ENCODE assay signal across 25 mouse cellular contexts in the genomic region with DNA sequence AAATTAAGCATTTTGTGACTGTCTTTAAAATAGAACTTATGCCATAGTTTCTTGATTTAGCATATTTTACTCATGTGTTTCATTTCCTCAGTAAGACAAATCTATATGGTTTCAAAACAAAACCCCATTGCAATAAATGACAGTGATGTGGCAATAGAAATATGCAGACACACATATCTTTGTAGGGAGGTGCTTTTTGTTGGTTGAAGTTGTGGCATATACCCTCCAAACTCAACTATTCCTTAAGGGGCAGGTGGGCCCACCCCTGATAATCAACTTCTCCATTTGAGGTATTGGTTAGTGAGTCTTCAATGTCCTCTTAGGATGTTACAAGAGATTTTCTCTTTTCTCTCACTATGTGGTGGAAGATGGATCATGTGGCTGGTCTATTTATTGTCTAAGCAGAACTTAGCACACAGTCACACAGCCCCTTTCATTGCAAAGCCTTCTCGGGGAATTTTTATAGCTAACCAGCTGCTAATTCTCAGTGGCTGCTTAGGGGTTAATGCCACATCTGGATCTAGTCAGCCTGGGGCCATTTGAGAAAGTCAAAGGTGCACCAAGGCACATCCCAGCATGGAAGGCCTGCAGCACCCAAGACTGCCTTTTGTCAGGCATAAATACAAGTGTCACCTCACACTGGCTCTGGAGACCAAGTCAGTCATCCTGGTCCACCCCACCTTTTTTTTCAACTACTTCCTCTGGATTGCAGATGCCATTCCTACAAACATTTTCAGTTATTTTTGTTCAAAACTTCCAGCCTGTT. TPM values are rescaled to one million over a fixed set of nuclear protein-coding genes. Genes with fewer than 3 reads are reported as not detected.
DNase-seq lines count a peak whose midpoint lies in the region; ATAC-seq lines count a peak whose summit lies in the region.
"Had no signal": no experiment of that assay in that cellular context is flagged by ENCODE, and none has a peak within 500 bp of the region (broad histone marks: within the 10 kb centered on the region; RNA-seq: fewer than 3 reads in every experiment).

No protein-coding gene starts in this region.

- DNase-seq in hindbrain, embryonic 11.5 days (ENCODE audit: low spot score) = peak; percentile 13
- peak; percentile 54 for DNase-seq in embryo, embryonic 10.5 days (ENCODE audit: low spot score)
- DNase-seq in hindlimb bud, embryonic 11.5 days (ENCODE audit: extremely low spot score, low read depth, low spot score) = peak; percentile 49
- DNase-seq in mesoderm, embryonic 11.5 days (ENCODE audit: low read depth, low spot score) = peak; percentile 20
- no peak for DNase-seq in adrenal gland, postnatal 36 days
- DNase-seq in adipocyte (ENCODE audit: low spot score) = no peak
- DNase-seq: adrenal gland, postnatal 10 days; cerebellum, adult 9-11 months; gastrocnemius, postnatal 10 days; heart, adult 11 months; heart, postnatal 10 days; kidney, adult 2 months; kidney, postnatal 14 days; retina, postnatal 1 day; thymus, postnatal 36 days had no signal

- H3K9me3 ChIP-seq in hindbrain, embryonic 11.5 days (ENCODE audit: control insufficient read depth, low read length) = no peaks in the 10 kb centered on the region
- 0 out of 2 replicates have a peak, but pooled peaks cover 3% of the 10 kb centered on the region for H3K9me3 ChIP-seq in hindbrain, embryonic 13.5 days
- no peaks in the 10 kb centered on the region for H3K9me3 ChIP-seq in kidney, embryonic 14.5 days (ENCODE audit: control insufficient read depth, low read length)
- H3K9me3 ChIP-seq: forebrain, embryonic 15.5 days; hindbrain, embryonic 12.5 days; liver, embryonic 15.5 days; midbrain, embryonic 12.5 days; neural tube, embryonic 12.5 days had no signal

- no peak for ATAC-seq in hindbrain, embryonic 11.5 days (ENCODE audit: low FRiP score)
- no peak for ATAC-seq in hindbrain, embryonic 13.5 days (ENCODE audit: low FRiP score)
- no peak for ATAC-seq in kidney, embryonic 14.5 days (ENCODE audit: low FRiP score, low TSS enrichment)
- ATAC-seq: forebrain, embryonic 15.5 days; inflammation-experienced regulatory T-cells, adult 6 months had no signal

- no peaks in the 10 kb centered on the region for H3K27me3 ChIP-seq in hindbrain, embryonic 11.5 days (ENCODE audit: control insufficient read depth, insufficient read depth, low read length)
- no peaks in the 10 kb centered on the region for H3K27me3 ChIP-seq in hindbrain, embryonic 13.5 days
- H3K27me3 ChIP-seq in kidney, embryonic 14.5 days (ENCODE audit: control insufficient read depth, insufficient read depth, low read length) = no peaks in the 10 kb centered on the region
- H3K27me3 ChIP-seq: forebrain, embryonic 15.5 days; heart, embryonic 12.5 days; hindbrain, embryonic 12.5 days; liver, embryonic 15.5 days; neural tube, embryonic 12.5 days had no signal

- no peak overlapping the region for H3K4me3 ChIP-seq in hindbrain, embryonic 11.5 days (ENCODE audit: low read depth, low read length)
- no peak overlapping the region for H3K4me3 ChIP-seq in hindbrain, embryonic 13.5 days
- H3K4me3 ChIP-seq in kidney, embryonic 14.5 days (ENCODE audit: low read length) = no peak overlapping the region
- H3K4me3 ChIP-seq: forebrain, embryonic 15.5 days; heart, embryonic 12.5 days; hindbrain, embryonic 12.5 days; liver, embryonic 15.5 days; midbrain, embryonic 12.5 days; neural tube, embryonic 12.5 days had no signal

- H3K27ac ChIP-seq in hindbrain, embryonic 11.5 days (ENCODE audit: low read depth, low read length) = no peak overlapping the region
- no peak overlapping the region for H3K27ac ChIP-seq in hindbrain, embryonic 13.5 days
- H3K27ac ChIP-seq in kidney, embryonic 14.5 days (ENCODE audit: low read depth, low read length) = no peak overlapping the region
- H3K27ac ChIP-seq: forebrain, embryonic 15.5 days; hindbrain, embryonic 12.5 days; liver, embryonic 15.5 days; macrophage; midbrain, embryonic 12.5 days; neural tube, embryonic 12.5 days had no signal

- no peak overlapping the region for H3K4me2 ChIP-seq in hindbrain, embryonic 11.5 days (replicated peaks; ENCODE audit: low read depth, low read length)
- H3K4me2 ChIP-seq in hindbrain, embryonic 13.5 days = no peak overlapping the region
- H3K4me2 ChIP-seq in kidney, embryonic 14.5 days (replicated peaks; ENCODE audit: low read depth, low read length) = no peak overlapping the region
- H3K4me2 ChIP-seq: forebrain, embryonic 15.5 days; heart, embryonic 12.5 days; hindbrain, embryonic 12.5 days; liver, embryonic 15.5 days; midbrain, embryonic 12.5 days; neural tube, embryonic 12.5 days had no signal

- WGBS in hindbrain, embryonic 11.5 days = 64% methylated on average over 1 of the region's 1 CpGs
- 79% methylated on average over 1 of the region's 1 CpGs for WGBS in hindbrain, embryonic 13.5 days
- 29% methylated on average over 1 of the region's 1 CpGs for WGBS in kidney, embryonic 14.5 days

- H3K4me1 ChIP-seq in hindbrain, embryonic 11.5 days (replicated peaks; ENCODE audit: control insufficient read depth, insufficient read depth, low read length) = no peaks in the 10 kb centered on the region
- H3K4me1 ChIP-seq in hindbrain, embryonic 13.5 days (replicated peaks) = no peaks in the 10 kb centered on the region
- no peaks in the 10 kb centered on the region for H3K4me1 ChIP-seq in kidney, embryonic 14.5 days (ENCODE audit: control insufficient read depth, insufficient read depth, low read length)
- H3K4me1 ChIP-seq: forebrain, embryonic 15.5 days; heart, embryonic 12.5 days; hindbrain, embryonic 12.5 days; liver, embryonic 15.5 days; midbrain, embryonic 12.5 days; neural tube, embryonic 12.5 days had no signal

- H3K36me3 ChIP-seq in hindbrain, embryonic 11.5 days (ENCODE audit: control insufficient read depth, insufficient read depth, low read length) = no peaks in the 10 kb centered on the region
- no peaks in the 10 kb centered on the region for H3K36me3 ChIP-seq in hindbrain, embryonic 13.5 days
- H3K36me3 ChIP-seq in kidney, embryonic 14.5 days (ENCODE audit: control insufficient read depth, insufficient read depth, low read length) = no peaks in the 10 kb centered on the region
- H3K36me3 ChIP-seq: forebrain, embryonic 15.5 days; heart, embryonic 12.5 days; hindbrain, embryonic 12.5 days; liver, embryonic 15.5 days; midbrain, embryonic 12.5 days; neural tube, embryonic 12.5 days had no signal

- no peak overlapping the region for H3K9ac ChIP-seq in hindbrain, embryonic 11.5 days (ENCODE audit: low read depth, low read length)
- H3K9ac ChIP-seq in hindbrain, embryonic 13.5 days = no peak overlapping the region
- H3K9ac ChIP-seq in kidney, embryonic 14.5 days (ENCODE audit: low read depth, low read length) = no peak overlapping the region
- H3K9ac ChIP-seq: forebrain, embryonic 15.5 days; heart, embryonic 12.5 days; hindbrain, embryonic 12.5 days; liver, embryonic 15.5 days; midbrain, embryonic 12.5 days; neural tube, embryonic 12.5 days had no signal

RNA-seq across cellular contexts. Expression of a gene that starts 8.3 kb away (rescaled TPM):
- polyA plus RNA-seq in hindbrain, embryonic 11.5 days (2014; fragmentation: Nextera tagmentation; extraction: Ambion mirVana) = 17.7 and 20.7 TPM in 2 replicates
- 5.4 and 5.9 TPM in 2 replicates for polyA plus RNA-seq in hindbrain, embryonic 13.5 days (2015; fragmentation: Nextera tagmentation; extraction: Ambion mirVana)
- polyA plus RNA-seq in kidney, embryonic 14.5 days (2014; fragmentation: Nextera tagmentation; extraction: Ambion mirVana) = 6.6 and 11.2 TPM in 2 replicates
- total RNA-seq in adrenal gland, postnatal 36 days (2021) = 100 to 1,000 TPM; 149 to 229 TPM

Comparison
In these comparisons a context has a peak if more than half of its experiments do, and no peak if none do; other contexts are left out.
1. DNase-seq: peak in hindbrain, embryonic 11.5 days (single experiment), embryo, embryonic 10.5 days (single experiment), hindlimb bud, embryonic 11.5 days (single experiment) and mesoderm, embryonic 11.5 days (single experiment); none in adrenal gland, postnatal 36 days (0 of 2) and adipocyte (single experiment).